Mouse (Mus musculus): ENCODE results near the gene Thoc7. TPM values are rescaled to one million over a fixed set of nuclear protein-coding genes. Genes with fewer than 3 reads are reported as not detected.

The Thoc7 gene
- total RNA-seq, 2 experiments from 2014 or later = 118 to 119 TPM

GRCm38 (mm10) chr14:13944686-13945085, 17.0 kb downstream of the Thoc7 start:
- intact Hi-C loops (cut with DNase I) = no loop called here
- no peak for DNase-seq

GRCm38 (mm10) chr14:13934052-13934371, 27.6 kb downstream of the Thoc7 start:
- no peak for DNase-seq
- intact Hi-C loops (cut with DNase I) = no loop called here

GRCm38 (mm10) chr14:13933290-13934051, 28.2 kb downstream of the Thoc7 start:
- DNase-seq = no peak

GRCm38 (mm10) chr14:13917630-13918029, 44.0 kb downstream of the Thoc7 start:
- intact Hi-C loops (cut with DNase I) = loop anchor here (5.0 kb wide), 2 partner anchors 460 to 560 kb away; no protein-coding TSS in a partner anchor
- peak; percentile 66 for DNase-seq

More at GRCm38 (mm10) chr14:13933290-13934051, 28.2 kb downstream of the Thoc7 start:
- intact Hi-C loops (cut with DNase I) = no loop called here

GRCm38 (mm10) chr14:13917208-13917607, 44.4 kb downstream of the Thoc7 start:
- intact Hi-C loops (cut with DNase I) = loop anchor here (5.0 kb wide), 2 partner anchors 460 to 560 kb away; no protein-coding TSS in a partner anchor
- DNase-seq = no peak

- intact Hi-C loops (cut with DNase I) = loop anchor here (5.0 kb wide), 2 partner anchors 458 to 558 kb away; no protein-coding TSS in a partner anchor
Observed at GRCm38 (mm10) chr14:13915207-13915606, 46.4 kb downstream of the Thoc7 start.

GRCm38 (mm10) chr14:13914387-13915082, 47.1 kb downstream of the Thoc7 start, which contains the start of gene Gm281:
Gm281 (minus strand) TSS chr14:13914478.
- no peak for DNase-seq
- intact Hi-C loops (cut with DNase I) = loop anchor here (5.0 kb wide), 2 partner anchors 457 to 557 kb away; no protein-coding TSS in a partner anchor

More at GRCm38 (mm10) chr14:13915207-13915606, 46.4 kb downstream of the Thoc7 start:
- no peak for DNase-seq

GRCm38 (mm10) chr14:13910148-13910547, 51.5 kb downstream of the Thoc7 start:
- intact Hi-C loops (cut with DNase I) = no loop called here
- no peak for DNase-seq

GRCm38 (mm10) chr14:13907145-13907544, 54.5 kb downstream of the Thoc7 start:
- DNase-seq = no peak
- intact Hi-C loops (cut with DNase I) = no loop called here

- intact Hi-C loops (cut with DNase I) = no loop called here
- DNase-seq = no peak
Observed at GRCm38 (mm10) chr14:13906461-13906860, 55.2 kb downstream of the Thoc7 start.

- peak; percentile 43 for DNase-seq
- intact Hi-C loops (cut with DNase I) = loop anchor here (5.0 kb wide), 1 partner anchor 544 kb away; no protein-coding TSS in a partner anchor
Observed at GRCm38 (mm10) chr14:13901611-13902067, 60.0 kb downstream of the Thoc7 start.

Other genes starting within 250 kb of the Thoc7 start
- gene Gm281, start 47.4 kb downstream of the Thoc7 start, total RNA-seq (2021) = not detected
- 10 to 100 TPM; 18.4 to 22.7 TPM for gene Atxn7, start 412 bp downstream of the Thoc7 start, total RNA-seq (2021)
- gene Psmd6, start 159.1 kb upstream of the Thoc7 start, total RNA-seq (2021) = 100 to 1,000 TPM; 142 to 144 TPM
- not detected for gene Olfr720, start 225.0 kb upstream of the Thoc7 start, total RNA-seq (2021)